In genomic region chr2:31815367-31815766, GRCm38 (mm10) we compare ENCODE assay signal across 8 mouse cellular contexts. TPM values are rescaled to one million over a fixed set of nuclear protein-coding genes. Genes with fewer than 3 reads are reported as not detected.
A peak's percentile ranks its signal among the peaks of the same experiment; 100 is the strongest.
DNase-seq lines count a peak whose midpoint lies in the region; ATAC-seq and TF ChIP-seq lines count a peak whose summit lies in the region.

No protein-coding gene starts in this region.

- peak; percentile 81 for DNase-seq in 3T3-L1 (ENCODE audit: low read depth, low spot score)
- DNase-seq in ES-CJ7 (ENCODE audit: low read depth, low spot score): peak; percentile 71
- peak; percentile 64 for DNase-seq in forelimb bud, embryonic 11.5 days (ENCODE audit: low read depth, low spot score)
- peak; percentile 76 for DNase-seq in kidney, adult 18-20 months
- peak; percentile 36 for DNase-seq in liver, adult 2 months (ENCODE audit: extremely low read depth, low read depth, low spot score)
- DNase-seq in thymus, postnatal 14 days: peak; percentile 78

- WGBS in liver, adult 2 months: 29% methylated on average over 5 of the region's 5 CpGs
- WGBS in olfactory bulb, adult 2 months: 36% methylated on average over 5 of the region's 5 CpGs

- ATAC-seq in cerebellum, adult (ENCODE audit: insufficient number of reproducible peaks, low FRiP score, low TSS enrichment): peak; percentile 18; the same call in 1 of the 2 replicates

- no peak for TF ChIP-seq POLR2A in liver, adult 2 months (IDR thresholded peaks at IDR 0.05; ENCODE audit: extremely low read depth, insufficient read depth, low read length)
- TF ChIP-seq POLR2A in olfactory bulb, adult 2 months (IDR thresholded peaks at IDR 0.05; ENCODE audit: insufficient read depth, low read depth, low read length): no peak

- H3K27me3 ChIP-seq in liver, adult 2 months (ENCODE audit: control insufficient read depth, insufficient read depth, low read length): no peaks in the 10 kb centered on the region

- H3K36me3 ChIP-seq in liver, adult 2 months (ENCODE audit: control insufficient read depth, insufficient read depth, low read length): no peaks in the 10 kb centered on the region

- peak; percentile 87 for TF ChIP-seq CTCF in liver, adult 2 months (IDR thresholded peaks at IDR 0.05; ENCODE audit: low read depth, low read length)
- TF ChIP-seq CTCF in olfactory bulb, adult 2 months (IDR thresholded peaks at IDR 0.05; ENCODE audit: insufficient read depth, low read depth, low read length): peak; percentile 82

- no peaks in the 10 kb centered on the region for H3K79me2 ChIP-seq in liver, adult 2 months (ENCODE audit: control insufficient read depth, insufficient read depth, low read length)

- no peak overlapping the region for H3K4me3 ChIP-seq in liver, adult 2 months (ENCODE audit: insufficient read depth, low read depth, low read length)
- H3K4me3 ChIP-seq in olfactory bulb, adult 2 months (ENCODE audit: insufficient read depth, low read depth, low read length): no peak overlapping the region

- H3K4me1 ChIP-seq in liver, adult 2 months (ENCODE audit: control insufficient read depth, insufficient read depth, low read length): no peaks in the 10 kb centered on the region
- H3K4me1 ChIP-seq in olfactory bulb, adult 2 months (ENCODE audit: control insufficient read depth, insufficient read depth, low read length): 0 out of 2 replicates have a peak, but pooled peaks cover 2% of the 10 kb centered on the region

- H3K9ac ChIP-seq in liver, adult 2 months (ENCODE audit: low read depth, low read length): no peak overlapping the region

- no peak overlapping the region for H3K27ac ChIP-seq in liver, adult 2 months (replicated peaks; ENCODE audit: insufficient read depth, low read depth, low read length)
- no peak overlapping the region for H3K27ac ChIP-seq in olfactory bulb, adult 2 months (ENCODE audit: insufficient read depth, low read depth, low read length)

RNA-seq across cellular contexts. Expression of gene Qrfp, which starts 5.0 kb away (rescaled TPM):
- total RNA-seq in liver, adult 2 months (2014; rRNA removed): not detected in 2 replicates
- polyA plus RNA-seq in liver, adult 2 months (2012; rRNA removed): not detected in 2 replicates
- polyA plus RNA-seq in olfactory bulb, adult 2 months (2012; ENCODE audit: insufficient read depth, insufficient read length, low replicate concordance, missing spikeins): not detected in 2 replicates

RNA-seq across cellular contexts. Expression of gene Fibcd1, which starts 30.4 kb away (rescaled TPM):
- not detected in 2 replicates for total RNA-seq in liver, adult 2 months (2014; rRNA removed)
- not detected in 2 replicates for polyA plus RNA-seq in liver, adult 2 months (2012; rRNA removed)
- not detected in 2 replicates for polyA plus RNA-seq in olfactory bulb, adult 2 months (2012; ENCODE audit: insufficient read depth, insufficient read length, low replicate concordance, missing spikeins)
